Mouse (Mus musculus): ENCODE results near the gene Slc25a39.

DNA sequence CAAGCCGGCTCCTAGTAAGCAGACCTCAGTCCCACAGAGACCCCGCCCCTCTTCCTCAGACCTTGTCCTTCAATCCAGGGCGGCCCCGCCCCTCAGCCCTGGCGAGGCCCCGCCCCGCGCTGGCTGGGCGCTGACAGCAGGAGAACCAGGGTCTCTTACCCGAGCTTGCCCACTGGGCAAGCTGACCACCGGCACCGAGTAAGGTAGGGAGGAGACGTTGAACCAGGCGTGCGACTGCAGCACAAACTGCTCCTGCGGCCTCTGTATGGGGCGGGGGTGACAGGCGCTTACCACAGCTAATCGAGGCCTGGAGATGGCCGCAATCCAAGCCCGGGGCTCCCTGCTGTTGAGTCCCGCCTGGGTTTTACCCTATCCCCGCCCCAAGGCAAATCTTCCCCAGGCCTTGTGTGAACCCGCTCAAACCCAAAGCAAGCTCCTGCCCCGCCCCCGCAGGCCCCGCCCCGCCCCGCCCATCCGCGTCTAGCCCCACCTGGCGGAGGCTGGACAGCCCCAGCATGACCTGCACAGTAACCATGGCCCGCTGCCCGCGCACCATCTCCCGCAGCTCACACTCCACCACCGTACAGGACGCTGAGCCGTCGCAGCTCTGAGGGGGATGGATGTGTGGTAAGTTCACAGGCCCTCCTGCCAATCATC is 48.1 kb upstream of the Slc25a39 start:
- TF ChIP-seq POLR2A (IDR thresholded peaks at IDR 0.05; ENCODE audit: borderline replicate concordance, extremely low read depth, low read depth, low read length) (no peak), CTCF (IDR thresholded peaks at IDR 0.05; ENCODE audit: insufficient read depth, low read length) (no peak)
